10 mouse cellular contexts compared by ENCODE assay signal in genomic region chr14:117710463-117710911, GRCm38 (mm10).
DNase-seq lines count a peak whose midpoint lies in the region; ATAC-seq lines count a peak whose summit lies in the region.
"Had no signal": no experiment of that assay in that cellular context is flagged by ENCODE, and none has a peak within 500 bp of the region (broad histone marks: within the 10 kb centered on the region; RNA-seq: fewer than 3 reads in every experiment).

No protein-coding gene starts in this region.

- H3K9ac ChIP-seq in forebrain, embryonic 15.5 days (replicated peaks): no peak overlapping the region
- H3K9ac ChIP-seq in heart, embryonic 16.5 days (ENCODE audit: low read length): no peak overlapping the region
- H3K9ac ChIP-seq in kidney, embryonic 14.5 days (ENCODE audit: low read depth, low read length): no peak overlapping the region
- H3K9ac ChIP-seq: midbrain, embryonic 12.5 days had no signal

- WGBS in forebrain, embryonic 15.5 days: 61% methylated on average over 10 of the region's 10 CpGs
- WGBS in forebrain, embryonic 10.5 days: 90% methylated on average over 10 of the region's 10 CpGs
- 40% methylated on average over 10 of the region's 10 CpGs for WGBS in heart, embryonic 16.5 days
- 80% methylated on average over 10 of the region's 10 CpGs for WGBS in kidney, embryonic 14.5 days

- H3K36me3 ChIP-seq in forebrain, embryonic 15.5 days: no peaks in the 10 kb centered on the region
- no peaks in the 10 kb centered on the region for H3K36me3 ChIP-seq in forebrain, embryonic 10.5 days (replicated peaks)
- no peaks in the 10 kb centered on the region for H3K36me3 ChIP-seq in heart, embryonic 16.5 days (ENCODE audit: control insufficient read depth, insufficient read depth)
- H3K36me3 ChIP-seq in kidney, embryonic 14.5 days (ENCODE audit: control insufficient read depth, insufficient read depth, low read length): no peaks in the 10 kb centered on the region
- H3K36me3 ChIP-seq: midbrain, embryonic 12.5 days had no signal

- H3K4me2 ChIP-seq in forebrain, embryonic 15.5 days (replicated peaks): no peak overlapping the region
- H3K4me2 ChIP-seq in heart, embryonic 16.5 days (ENCODE audit: low read depth, low read length): peak overlapping the region; percentile 35; the same call in 1 of the 2 replicates
- H3K4me2 ChIP-seq in kidney, embryonic 14.5 days (replicated peaks; ENCODE audit: low read depth, low read length): no peak overlapping the region
- H3K4me2 ChIP-seq: midbrain, embryonic 12.5 days had no signal

- no peaks in the 10 kb centered on the region for H3K9me3 ChIP-seq in forebrain, embryonic 15.5 days
- no peaks in the 10 kb centered on the region for H3K9me3 ChIP-seq in forebrain, embryonic 10.5 days
- H3K9me3 ChIP-seq in heart, embryonic 16.5 days (replicated peaks; ENCODE audit: control insufficient read depth, low read length): no peaks in the 10 kb centered on the region
- H3K9me3 ChIP-seq in kidney, embryonic 14.5 days (ENCODE audit: control insufficient read depth, low read length): no peaks in the 10 kb centered on the region
- H3K9me3 ChIP-seq: midbrain, embryonic 12.5 days had no signal

- DNase-seq in forebrain, embryonic 10.5 days (ENCODE audit: extremely low spot score, low spot score): no peak
- DNase-seq in cerebellum, adult 18-20 months: peak; percentile 29 to 36
- DNase-seq in lung, postnatal 14 days: peak; percentile 4
- DNase-seq in adrenal gland, adult 18-20 months (ENCODE audit: low spot score in 2 of 2): no peak
- no peak for DNase-seq in frontal cortex, postnatal 25 days (ENCODE audit: low spot score in 2 of 2)
- DNase-seq: thymus, adult 2 months had no signal

- no peaks in the 10 kb centered on the region for H3K27me3 ChIP-seq in forebrain, embryonic 15.5 days
- no peaks in the 10 kb centered on the region for H3K27me3 ChIP-seq in forebrain, embryonic 10.5 days (ENCODE audit: poor library complexity, severe bottlenecking)
- no peaks in the 10 kb centered on the region for H3K27me3 ChIP-seq in heart, embryonic 16.5 days (ENCODE audit: control insufficient read depth, insufficient read depth, low read length)
- no peaks in the 10 kb centered on the region for H3K27me3 ChIP-seq in kidney, embryonic 14.5 days (ENCODE audit: control insufficient read depth, insufficient read depth, low read length)
- H3K27me3 ChIP-seq: midbrain, embryonic 12.5 days had no signal

- no peak overlapping the region for H3K4me3 ChIP-seq in forebrain, embryonic 15.5 days
- H3K4me3 ChIP-seq in forebrain, embryonic 10.5 days: no peak overlapping the region
- H3K4me3 ChIP-seq in heart, embryonic 16.5 days (ENCODE audit: low read length): no peak overlapping the region
- H3K4me3 ChIP-seq in kidney, embryonic 14.5 days (ENCODE audit: low read length): no peak overlapping the region
- H3K4me3 ChIP-seq: midbrain, embryonic 12.5 days had no signal

- peaks cover 5% of the 10 kb centered on the region for H3K4me1 ChIP-seq in forebrain, embryonic 15.5 days
- H3K4me1 ChIP-seq in forebrain, embryonic 10.5 days: peaks cover 11% of the 10 kb centered on the region; the same call in 1 of the 2 replicates
- H3K4me1 ChIP-seq in heart, embryonic 16.5 days (ENCODE audit: control insufficient read depth, insufficient read depth, low read length): peaks cover 6% of the 10 kb centered on the region
- 0 out of 2 replicates have a peak, but pooled peaks cover 4% of the 10 kb centered on the region for H3K4me1 ChIP-seq in kidney, embryonic 14.5 days (ENCODE audit: control insufficient read depth, insufficient read depth, low read length)

- ATAC-seq in forebrain, embryonic 15.5 days (replicated peaks): peak; percentile 77
- peak; percentile 96 for ATAC-seq in heart, embryonic 16.5 days (replicated peaks; ENCODE audit: extremely low read depth, insufficient read depth, low FRiP score)
- no peak for ATAC-seq in kidney, embryonic 14.5 days (ENCODE audit: low FRiP score, low TSS enrichment)

- no peak overlapping the region for H3K27ac ChIP-seq in forebrain, embryonic 15.5 days (replicated peaks)
- H3K27ac ChIP-seq in forebrain, embryonic 10.5 days: no peak overlapping the region
- H3K27ac ChIP-seq in heart, embryonic 16.5 days (ENCODE audit: low read length): peak overlapping the region; percentile 70
- H3K27ac ChIP-seq in kidney, embryonic 14.5 days (ENCODE audit: low read depth, low read length): no peak overlapping the region
- H3K27ac ChIP-seq: midbrain, embryonic 12.5 days had no signal

Comparison
In these comparisons a context has a peak if more than half of its experiments do, and no peak if none do; other contexts are left out.
1. DNase-seq: peak in cerebellum, adult 18-20 months (2 of 2) and lung, postnatal 14 days (single experiment); none in forebrain, embryonic 10.5 days (single experiment), adrenal gland, adult 18-20 months (0 of 2) and frontal cortex, postnatal 25 days (0 of 2).